Mouse (Mus musculus) erythroblast, embryonic 14.5 days (primary cell): Measurements from ENCODE around the gene Kpna3.

Experiments
- GATA1 ChIP-seq: IDR thresholded peaks from 2 replicates; pipeline ENCODE4 v1.6.1; 2012; ENCODE audit warnings: low read length, inconsistent platforms, mixed read lengths
- TAL1 ChIP-seq: IDR thresholded peaks from 3 replicates; pipeline ENCODE4 v1.6.1; 2012; ENCODE audit warnings: low read length, inconsistent platforms, mixed read lengths

- no peak for TF ChIP-seq GATA1
- no peak for TF ChIP-seq TAL1
Measured at GRCm38 (mm10) chr14:61363734-61364133, 75.9 kb downstream of the Kpna3 start.
